Mouse (Mus musculus) c-Kit-positive CD71-negative TER-119-negative erythroid progenitor cells, embryonic 14.5 days (primary cell): Measurements from ENCODE around the gene Gm42688.
"Not testable (repeated sequence)": the region's sequence is repeated elsewhere in the genome, so short reads cannot be mapped to it uniquely, and the experiment has no call there.

Source experiments
- DNase-seq: peaks from one replicate; pipeline ENCODE4 v3.0.0-alpha.2; 2013; ENCODE audit warnings: low read depth

Gm42688 gene

DNA sequence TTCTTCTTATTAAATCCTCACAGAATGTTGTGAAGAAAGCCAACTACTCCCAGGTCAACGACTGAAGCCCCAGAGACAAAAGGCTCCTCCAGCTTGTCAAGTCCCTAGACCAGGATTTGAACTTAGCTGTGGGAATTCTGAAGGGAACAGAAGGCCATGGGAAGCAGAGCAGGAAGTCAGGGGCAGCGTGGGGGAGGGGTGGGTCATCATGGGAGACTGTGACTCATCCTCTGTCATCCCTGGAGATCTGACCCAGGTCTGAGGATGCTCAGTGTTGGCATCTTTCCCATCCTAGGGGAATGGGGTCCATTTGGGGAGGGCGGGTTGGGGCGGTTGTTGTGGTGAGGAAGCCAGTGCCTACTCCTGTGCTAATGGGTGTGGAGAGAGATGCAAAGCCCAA, 40.2 kb downstream of the Gm42688 start:
- no peak for DNase-seq

- no peak for DNase-seq
Observed at GRCm38 (mm10) chr6:83142211-83142731, 40.9 kb downstream of the Gm42688 start.

DNA sequence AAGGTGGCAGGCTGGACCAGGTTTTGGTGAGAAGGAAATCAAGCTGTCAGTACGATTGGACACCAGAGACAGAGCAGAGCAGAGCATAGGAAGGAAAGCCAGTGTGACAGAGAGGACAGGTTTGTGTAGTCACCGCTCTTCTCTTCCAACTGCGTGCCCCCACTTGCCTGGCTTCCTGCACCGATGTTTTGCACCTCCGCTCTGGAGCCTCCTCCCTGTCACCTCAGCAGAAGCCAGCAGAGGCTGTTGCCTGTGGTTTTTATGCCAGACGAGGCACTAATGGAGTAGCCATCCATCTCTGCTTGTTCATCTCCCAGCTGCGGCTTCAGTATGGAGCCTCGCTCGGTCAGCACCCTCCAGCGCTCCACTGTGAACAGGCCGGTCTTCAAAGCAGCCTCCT, 41.5 kb downstream of the Gm42688 start:
- no peak for DNase-seq

- no peak for DNase-seq
Observed at GRCm38 (mm10) chr6:83145209-83145608, 43.8 kb downstream of the Gm42688 start.

GRCm38 (mm10) chr6:83145805-83146204, 44.4 kb downstream of the Gm42688 start:
- DNase-seq: no peak

DNA sequence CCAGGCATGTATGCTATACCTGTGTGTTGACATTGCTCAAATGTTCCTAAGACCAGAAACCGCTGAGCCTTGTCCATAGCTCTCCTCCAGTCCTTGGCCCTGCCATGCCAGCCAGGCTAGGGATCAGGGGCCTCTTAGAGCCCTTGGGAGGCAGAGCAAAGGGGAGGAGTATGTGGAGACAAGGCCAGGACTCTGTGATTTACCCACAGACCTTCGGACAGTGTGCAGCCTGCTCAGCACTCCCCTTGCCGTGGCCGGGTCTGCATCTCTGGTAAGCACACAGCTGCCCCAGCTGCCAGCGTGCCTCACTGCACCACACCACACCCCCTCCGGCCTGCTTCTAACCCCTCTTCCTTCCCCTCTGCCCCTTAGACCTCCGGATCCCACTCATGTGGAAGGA, 45.9 kb downstream of the Gm42688 start:
- DNase-seq: no peak

DNA sequence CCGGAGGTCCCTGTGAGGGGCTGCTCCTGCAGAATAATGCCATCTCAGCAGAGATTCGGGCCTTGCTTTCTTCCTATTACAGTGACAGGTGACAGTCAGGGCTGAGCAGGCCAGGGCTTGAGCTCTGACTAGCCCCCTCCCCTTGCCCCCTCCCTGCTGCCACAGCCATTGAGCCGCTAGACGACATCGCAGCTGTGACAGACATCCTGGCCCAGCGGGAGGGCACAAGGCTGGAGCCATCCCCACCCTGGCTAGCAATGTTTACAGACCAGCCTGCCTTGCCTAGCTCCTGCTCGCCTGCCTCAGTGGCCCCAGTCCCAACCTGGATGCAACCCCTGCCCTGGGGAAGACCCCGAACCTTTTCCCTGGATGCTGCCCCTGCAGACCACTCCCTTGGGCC, 50.3 kb downstream of the Gm42688 start:
- DNase-seq: no peak

DNA sequence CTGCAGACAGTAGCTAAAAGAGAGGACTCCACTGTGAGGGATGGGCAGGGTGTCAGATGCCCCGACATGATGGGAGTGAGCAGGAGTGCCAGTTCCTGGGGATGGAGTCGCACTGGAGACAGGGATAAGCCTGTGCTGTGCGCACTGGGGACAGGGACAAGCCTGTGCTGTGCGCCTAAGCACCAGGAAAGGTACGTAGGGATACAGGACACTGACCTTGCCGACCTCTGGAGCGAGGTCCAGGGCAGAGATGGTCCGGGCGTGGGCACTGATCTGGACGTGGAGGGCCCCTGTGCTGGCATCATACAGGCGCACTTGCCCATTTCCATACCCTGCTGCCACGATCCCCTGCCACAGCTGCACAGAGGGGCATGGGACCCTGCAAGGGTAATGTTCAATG, 51.6 kb downstream of the Gm42688 start:
- no peak for DNase-seq

DNA sequence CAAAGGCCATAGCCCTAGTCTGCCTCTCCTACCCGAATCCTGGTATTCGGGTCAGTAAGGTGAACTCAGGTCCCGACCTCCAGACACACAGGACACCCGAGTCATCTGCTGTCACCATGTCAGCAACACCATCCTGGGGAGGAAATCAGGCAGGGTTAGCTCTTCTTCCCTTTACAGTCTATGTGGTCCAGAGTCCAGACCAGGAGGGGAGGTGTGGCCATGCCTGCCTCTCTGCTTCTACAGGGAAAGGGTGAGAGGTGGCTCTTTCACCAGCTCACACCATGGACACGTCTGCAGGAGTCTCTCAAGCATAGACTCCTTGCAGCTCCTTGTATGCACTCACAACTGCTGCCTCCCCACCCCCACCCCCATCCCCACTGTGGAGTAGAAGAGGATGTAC, 52.1 kb downstream of the Gm42688 start:
- DNase-seq: no peak

- DNase-seq: no peak
Observed at GRCm38 (mm10) chr6:83155552-83156238, 54.3 kb downstream of the Gm42688 start.

DNA sequence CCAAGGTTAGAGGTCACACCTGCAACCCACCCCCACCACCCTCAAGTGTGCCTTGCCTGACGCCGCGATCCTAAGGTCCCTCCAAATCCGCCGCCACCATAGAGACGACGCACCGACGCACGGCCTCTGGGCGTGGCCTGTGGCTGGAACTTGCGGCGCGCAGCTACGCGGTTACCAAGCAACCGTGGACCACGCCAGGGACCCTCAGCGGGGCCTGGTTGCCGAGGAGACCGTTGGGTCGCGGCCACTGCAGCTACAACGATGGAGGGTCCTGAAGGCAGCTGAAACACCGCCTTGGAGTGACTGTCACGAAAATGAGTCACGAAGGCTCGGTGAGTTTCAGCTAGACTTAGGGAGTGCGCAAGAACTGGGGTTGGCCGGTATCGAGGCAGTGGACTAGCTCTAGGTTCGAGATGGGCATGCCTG, 54.9 kb downstream of the Gm42688 start, which contains the start of the genes Wdr54 and 1700003E16Rik:
Gene Wdr54, minus strand, starts transcription at position 139 of the 426 bp plus-strand sequence.
Gene 1700003E16Rik, plus strand, starts transcription at position 146 of the 426 bp plus-strand sequence.
- no peak for DNase-seq

DNA sequence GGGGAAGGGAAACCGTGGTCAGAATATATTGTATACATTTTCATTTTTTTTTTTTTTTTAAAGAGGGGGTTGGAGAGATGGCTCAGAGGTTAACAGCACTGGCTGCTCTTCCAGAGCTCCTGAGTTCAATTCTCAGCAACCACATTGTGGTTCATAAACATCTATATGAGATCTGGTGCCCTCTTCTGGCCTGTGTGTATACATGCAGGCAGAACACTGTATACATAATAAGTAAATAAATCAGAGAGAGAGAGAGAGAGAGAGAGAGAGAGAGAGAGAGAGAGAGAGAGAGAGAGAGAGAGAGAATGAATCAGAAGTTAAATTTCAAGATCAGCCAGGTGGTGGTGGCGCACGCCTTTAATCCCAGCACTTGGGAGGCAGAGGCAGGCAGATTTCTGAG, 58.0 kb downstream of the Gm42688 start:
- DNase-seq: not testable (repeated sequence)
